Mouse (Mus musculus): ENCODE measurements around the gene Dhrs1.

DNA sequence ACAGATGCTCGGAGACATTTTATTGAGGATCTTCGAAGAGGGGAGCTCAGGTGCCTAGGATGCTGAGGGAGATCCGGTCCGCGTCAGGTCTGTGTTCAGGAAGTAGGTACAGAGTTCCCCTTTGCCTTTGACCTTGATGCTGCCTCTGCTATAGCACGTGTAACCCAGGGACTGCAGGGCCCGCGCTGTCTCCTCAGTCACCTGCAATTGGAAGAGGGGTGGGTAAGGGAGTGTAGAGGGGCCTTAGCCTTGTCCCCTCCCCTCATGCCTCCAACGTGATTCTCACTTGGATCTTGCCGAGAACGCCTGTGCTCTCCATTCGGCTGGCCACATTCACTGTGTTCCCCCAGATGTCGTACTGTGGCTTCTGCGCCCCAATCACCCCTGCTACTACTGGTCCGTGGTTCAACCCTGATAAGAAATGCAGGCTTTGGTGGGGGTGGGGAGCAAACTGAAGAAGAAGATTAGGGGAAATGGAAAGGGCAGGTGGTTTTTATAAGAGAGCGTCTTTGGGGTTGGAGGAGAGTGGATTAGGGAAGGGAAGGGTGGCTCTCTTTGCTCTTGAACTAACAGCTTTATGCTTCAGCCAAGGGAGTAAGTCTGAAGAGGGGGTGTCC is 23.7 kb upstream of the Dhrs1 start:
- TF ChIP-seq GATA1 (IDR thresholded peaks at IDR 0.05; ENCODE audit: borderline replicate concordance, low read length) (no peak), FLI1 (IDR thresholded peaks at IDR 0.05; ENCODE audit: low read length) (no peak)

All from megakaryocyte, embryonic 14.5 days (primary cell).